Mouse (Mus musculus) gastrocnemius, postnatal 4 days (tissue): ENCODE results near the gene Lipc. TPM values are rescaled to one million over a fixed set of nuclear protein-coding genes. Genes with fewer than 3 reads are reported as not detected.

Source experiments
- DNase-seq, 2 experiments: peaks; one replicate each; pipeline ENCODE4 v3.0.0; 2021 to 2022; ENCODE audit warnings: low spot score in 2 of 2, mixed read lengths in 2 of 2
- long read RNA-seq, 2 experiments: library from polyadenylated mRNA; stranded (forward); transcript quantifications; one replicate each; pipeline ENCODE4 v2.0.0; 2021
- total RNA-seq, 2 experiments: library from RNA; stranded (reverse); gene quantifications; 2 replicates each; pipeline ENCODE4 v1.2.3; 2021

Lipc gene
- 1 to 10 TPM in 1 of 2 experiments, under 1 TPM in 1; 0.15 to 1.2 TPM for total RNA-seq
- long read RNA-seq, experiment 1 = 0 reads
- long read RNA-seq, experiment 2 = 0 reads

- DNase-seq = no peak
These were observed at the start of gene Lipc for GRCm38 (mm10) chr9:70952126-70952525. TSS of gene Lipc (minus strand) at chr9:70952226.

- DNase-seq = no peak
These were observed 47.1 kb upstream of the Lipc start for GRCm38 (mm10) chr9:70999161-70999560.

GRCm38 (mm10) chr9:70998719-70999118 is 46.7 kb upstream of the Lipc start:
- DNase-seq = no peak

GRCm38 (mm10) chr9:70993326-70993725 is 41.3 kb upstream of the Lipc start:
- DNase-seq = no peak

GRCm38 (mm10) chr9:70991401-70991800 is 39.4 kb upstream of the Lipc start:
- DNase-seq = no peak

GRCm38 (mm10) chr9:70987210-70987609 is 35.2 kb upstream of the Lipc start:
- DNase-seq = no peak

GRCm38 (mm10) chr9:70982991-70983480 is 31.0 kb upstream of the Lipc start:
- DNase-seq = no peak

GRCm38 (mm10) chr9:70981721-70982120 is 29.7 kb upstream of the Lipc start:
- no peak for DNase-seq

- no peak for DNase-seq
These were observed 27.6 kb upstream of the Lipc start for GRCm38 (mm10) chr9:70979641-70980040.

GRCm38 (mm10) chr9:70979171-70979570 is 27.1 kb upstream of the Lipc start:
- DNase-seq = no peak

- DNase-seq = no peak
These were observed 25.4 kb upstream of the Lipc start for GRCm38 (mm10) chr9:70977392-70977791.

- no peak for DNase-seq
These were observed 23.9 kb upstream of the Lipc start for GRCm38 (mm10) chr9:70975921-70976320.

- no peak for DNase-seq
These were observed 21.3 kb upstream of the Lipc start for GRCm38 (mm10) chr9:70973286-70973685.

- DNase-seq = no peak
These were observed 17.2 kb upstream of the Lipc start for GRCm38 (mm10) chr9:70969244-70969643.

- no peak for DNase-seq
These were observed 14.3 kb upstream of the Lipc start for GRCm38 (mm10) chr9:70965999-70966994.

- no peak for DNase-seq
These were observed 13.4 kb upstream of the Lipc start for GRCm38 (mm10) chr9:70965422-70965821.

GRCm38 (mm10) chr9:70965011-70965410 is 13.0 kb upstream of the Lipc start:
- no peak for DNase-seq

GRCm38 (mm10) chr9:70963461-70963891 is 11.4 kb upstream of the Lipc start:
- DNase-seq = no peak

- DNase-seq = no peak
These were observed 10.9 kb upstream of the Lipc start for GRCm38 (mm10) chr9:70962781-70963455.

GRCm38 (mm10) chr9:70960301-70960700 is 8.3 kb upstream of the Lipc start:
- no peak for DNase-seq

- no peak for DNase-seq
These were observed 7.8 kb upstream of the Lipc start for GRCm38 (mm10) chr9:70959866-70960265.

- no peak for DNase-seq
These were observed 7.4 kb upstream of the Lipc start for GRCm38 (mm10) chr9:70959447-70959846.
